Mouse (Mus musculus) left cerebral cortex, postnatal 14 days (tissue): ENCODE measurements around the gene Scd4. TPM values are rescaled to one million over a fixed set of nuclear protein-coding genes. Genes with fewer than 3 reads are reported as not detected.

Source experiments
- DNase-seq, 2 experiments: peaks; one replicate each; pipeline ENCODE4 v3.0.0; 2021 to 2022; ENCODE audit warnings: low spot score in 2 of 2, mixed read lengths in 1 of 2
- intact Hi-C: fragments of 180-260 bp; cut with DNase I; formaldehyde crosslinking; loops from one replicate; pipeline ENCODE4 v1.15.1; 2025
- microRNA-seq, 2 experiments: library from miRNA; unstranded; fragments of <30 nt; microRNA quantifications; one replicate each; pipeline ENCODE4 v1.2.0; 2022
- total RNA-seq, 2 experiments: library from RNA; stranded (reverse); gene quantifications; 2 replicates each; pipeline ENCODE4 v1.2.3; 2021

Gene Scd4
- total RNA-seq, 2 experiments from 2014 or later = 1.9 to 2.1 TPM

DNA sequence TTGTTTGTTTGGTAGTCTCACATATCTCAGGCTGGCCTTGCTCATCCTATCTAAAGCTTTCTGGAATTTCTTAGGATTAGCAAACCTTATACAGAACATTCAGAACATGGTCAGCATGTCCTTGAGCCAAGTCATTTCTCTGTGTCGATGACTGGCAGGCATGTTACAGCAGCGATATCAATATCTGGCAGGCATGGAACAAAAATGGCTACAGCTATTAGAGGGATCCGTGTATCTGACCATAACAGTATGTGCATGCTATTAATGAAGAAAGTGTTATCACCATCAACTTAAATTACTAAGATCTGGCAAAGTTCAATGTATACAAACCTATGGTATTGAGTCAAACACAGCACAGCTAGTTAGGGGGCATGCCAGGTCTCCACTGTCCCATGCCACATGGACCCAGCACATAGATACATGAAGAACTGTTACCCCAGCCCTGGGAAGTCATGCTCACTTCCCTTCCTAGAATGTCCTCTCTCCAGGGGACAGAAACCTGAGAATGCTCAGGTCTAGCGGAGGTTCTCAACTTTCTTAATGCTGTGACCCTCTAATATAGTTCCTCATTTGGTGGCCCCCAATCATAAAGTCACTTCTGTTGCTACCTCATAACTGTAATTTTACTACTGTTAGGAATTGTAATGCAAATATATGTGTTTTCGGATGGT is 59.6 kb downstream of the Scd4 start:
- DNase-seq = no peak
- intact Hi-C loops = no loop called here

DNA sequence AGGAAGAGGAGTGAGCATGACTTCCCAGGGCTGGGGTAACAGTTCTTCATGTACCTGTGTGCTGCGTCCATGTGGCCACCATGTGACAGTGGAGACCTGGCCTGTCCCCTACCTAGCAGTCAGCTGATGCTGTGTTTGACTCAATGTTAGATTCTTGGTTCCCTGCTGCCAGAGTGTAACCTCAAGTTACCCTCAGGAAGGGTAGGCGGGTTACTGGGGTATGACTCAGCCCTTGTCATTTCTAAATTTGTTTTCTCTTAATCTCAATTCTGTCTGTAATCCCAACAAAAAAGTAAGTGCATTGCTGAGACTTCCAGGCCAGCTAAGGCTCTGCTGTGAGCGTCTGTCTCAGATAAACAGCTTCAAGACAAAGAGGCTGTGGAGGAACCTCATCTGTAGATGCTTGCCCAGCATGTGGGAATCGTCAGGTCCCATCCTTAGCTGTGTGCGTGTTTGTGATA is 61.1 kb downstream of the Scd4 start:
- intact Hi-C loops = no loop called here

DNA sequence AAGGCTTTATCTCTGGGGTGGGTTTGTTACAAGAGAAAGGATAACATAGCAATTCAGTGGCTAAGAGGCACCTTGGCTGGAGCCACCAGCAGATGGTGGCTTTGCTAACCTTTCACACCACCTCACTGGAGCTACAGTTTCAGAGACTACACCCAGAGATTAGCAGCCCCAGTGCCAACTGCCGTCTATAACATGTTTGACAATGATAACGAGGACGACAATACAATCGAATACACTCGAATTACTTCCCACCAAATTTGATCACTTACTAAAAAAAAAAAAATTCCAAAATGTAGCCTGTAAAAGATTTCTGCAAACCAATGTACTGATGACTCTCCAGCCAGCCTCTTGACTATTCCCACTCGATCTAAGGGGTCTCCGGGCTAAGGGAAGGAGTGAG is 62.1 kb downstream of the Scd4 start:
- DNase-seq = no peak
- intact Hi-C loops = no loop called here

More for the DNA sequence above, 61.1 kb downstream of the Scd4 start:
- DNase-seq = peak in 1 of 2 experiments; percentile 19

Small RNAs within 50 kb of the gene (microRNA-seq; reads per million reads assigned to microRNA genes)
- 0.53 to 1.3 reads per million in 2 experiments for gene Mir5114

Other genes with a start within 250 kb of the Scd4 start
- 10 to 100 TPM; 40.9 to 54.5 TPM for gene Chuk, start 225.6 kb upstream of the Scd4 start, total RNA-seq
- 10 to 100 TPM; 16.6 to 19.4 TPM for gene Cwf19l1, start 197.2 kb upstream of the Scd4 start, total RNA-seq
- 10 to 100 TPM; 71.4 to 73.9 TPM for gene Bloc1s2, start 186.6 kb upstream of the Scd4 start, total RNA-seq
- under 1 TPM in 1 of 2 experiments, not detected in 1; 0.11 TPM for gene Pkd2l1, start 140.7 kb upstream of the Scd4 start, total RNA-seq
- gene Scd3, start 129.8 kb upstream of the Scd4 start, total RNA-seq = 1 to 10 TPM; 1.5 to 1.6 TPM
- gene Scd2, start 39.4 kb upstream of the Scd4 start, total RNA-seq = 100 to 1,000 TPM; 555 to 608 TPM
- gene Scd1, start 74.8 kb downstream of the Scd4 start, total RNA-seq = 100 to 1,000 TPM; 130 to 138 TPM
- not detected for gene Wnt8b, start 160.4 kb downstream of the Scd4 start, total RNA-seq
- gene Sec31b, start 212.8 kb downstream of the Scd4 start, total RNA-seq = under 1 TPM; 0.30 to 0.33 TPM
- not detected for gene Gm20538, start 219.7 kb downstream of the Scd4 start, total RNA-seq
- gene Ndufb8, start 222.3 kb downstream of the Scd4 start, total RNA-seq = 100 to 1,000 TPM; 408 to 415 TPM
- gene Hif1an, start 229.8 kb downstream of the Scd4 start, total RNA-seq = 10 to 100 TPM; 31.7 to 34.6 TPM